Mouse (Mus musculus): Measurements from ENCODE around the gene Arid1b. TPM values are rescaled to one million over a fixed set of nuclear protein-coding genes. Genes with fewer than 3 reads are reported as not detected.

Arid1b gene
- polyA plus RNA-seq, 1 experiment from 2014 or later, result 16.1 TPM

DNA sequence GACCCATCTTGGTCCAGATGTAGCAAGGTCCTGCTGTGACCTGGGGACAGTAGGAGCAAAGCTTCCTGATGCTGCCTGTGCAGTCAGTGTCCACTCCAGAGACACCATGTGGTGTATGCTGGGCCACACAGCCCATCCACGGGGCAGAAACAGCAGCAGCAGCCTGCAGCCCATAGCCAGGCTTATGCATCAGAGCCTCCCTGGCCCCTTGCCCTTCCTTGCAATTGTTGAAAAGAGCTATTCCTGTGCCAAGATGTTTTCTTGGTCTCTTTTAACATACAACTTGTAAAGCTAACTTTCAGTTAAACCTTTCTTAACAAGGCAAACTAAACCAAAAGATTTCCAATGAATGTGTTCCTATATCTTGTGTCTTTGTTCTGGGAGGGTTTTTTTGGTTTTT, 329.6 kb downstream of the Arid1b start:
- Histone ChIP-seq H3K9me3 (no peaks in the 10 kb centered on the region), H3K4me3 (no peak overlapping the region), H3K4me2 (no peak overlapping the region), H3K27ac (peak overlapping the region; percentile 78), H3K27me3 (peaks cover 9% of the 10 kb centered on the region; the same call in 1 of the 2 replicates), H3K4me1 (replicated peaks) (peaks cover 39% of the 10 kb centered on the region), H3K9ac (no peak overlapping the region), H3K36me3 (peaks cover 66% of the 10 kb centered on the region)
- 4% methylated on average over 1 of the region's 1 CpGs for WGBS
- ATAC-seq (ENCODE audit: low FRiP score), result no peak

DNA sequence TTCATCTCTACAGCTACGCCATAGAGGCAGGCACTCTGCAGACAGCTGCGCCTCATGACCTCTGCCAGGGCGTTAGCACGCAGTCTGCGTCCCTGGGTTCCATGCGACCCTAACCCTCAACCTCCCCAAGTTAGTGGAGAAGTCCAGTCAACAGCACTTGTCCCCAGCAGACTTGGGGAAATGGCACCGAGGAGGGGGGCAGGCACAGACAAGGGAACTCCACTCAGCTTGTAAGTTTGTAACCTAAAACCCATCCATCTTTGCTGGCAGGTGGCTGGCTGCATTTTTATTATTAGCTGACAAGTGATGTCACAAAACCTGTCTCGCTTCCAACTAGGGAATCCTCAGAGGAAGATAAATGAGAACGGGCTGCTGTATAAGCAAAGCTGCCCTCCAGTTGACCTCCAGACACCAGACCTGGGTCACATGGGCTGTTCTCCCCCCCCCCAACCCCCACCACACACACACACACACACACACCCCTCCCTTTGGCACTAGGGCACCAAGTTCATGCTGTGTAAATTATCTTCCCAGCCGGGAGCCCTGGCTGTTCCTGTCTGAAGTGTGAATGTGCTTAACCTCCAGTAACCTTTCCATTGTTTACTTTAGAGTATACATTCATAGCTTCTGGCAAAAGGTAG, 330.2 kb downstream of the Arid1b start:
- peaks cover 66% of the 10 kb centered on the region for H3K36me3 ChIP-seq
- 7% methylated on average over 10 of the region's 10 CpGs for WGBS
- no peak overlapping the region for H3K9ac ChIP-seq
- no peak overlapping the region for H3K4me3 ChIP-seq
- no peak overlapping the region for H3K4me2 ChIP-seq
- peak overlapping the region; percentile 78 for H3K27ac ChIP-seq
- ATAC-seq (ENCODE audit: low FRiP score), result peak; percentile 65
- H3K9me3 ChIP-seq, result no peaks in the 10 kb centered on the region
- H3K27me3 ChIP-seq, result peaks cover 9% of the 10 kb centered on the region; the same call in 1 of the 2 replicates
- peaks cover 39% of the 10 kb centered on the region for H3K4me1 ChIP-seq (replicated peaks)

DNA sequence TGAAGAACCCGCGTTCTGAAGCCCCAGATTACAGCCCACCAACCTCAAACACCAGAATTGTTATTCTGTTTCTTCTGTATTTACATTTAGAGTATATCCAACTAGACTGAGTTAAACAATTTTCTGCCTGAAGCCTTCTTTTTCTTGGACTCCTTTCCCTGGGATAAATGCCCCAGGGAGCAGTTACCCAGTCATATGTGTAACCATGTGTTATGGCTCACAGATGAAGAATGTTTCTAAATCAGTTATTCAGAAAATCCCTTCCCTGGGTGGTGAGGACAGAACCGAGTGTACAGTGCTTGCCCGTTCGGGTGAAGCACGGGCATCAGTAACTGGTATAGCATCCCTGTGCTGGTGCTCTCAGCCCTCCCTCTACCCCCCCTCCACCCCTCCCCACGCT, 332.6 kb downstream of the Arid1b start:
- 87% methylated on average over 7 of the region's 7 CpGs for WGBS
- no peak for ATAC-seq (ENCODE audit: low FRiP score)
- peaks cover 9% of the 10 kb centered on the region; the same call in 1 of the 2 replicates for H3K27me3 ChIP-seq
- H3K4me2 ChIP-seq, result no peak overlapping the region
- H3K9me3 ChIP-seq, result no peaks in the 10 kb centered on the region
- no peak overlapping the region for H3K4me3 ChIP-seq
- H3K4me1 ChIP-seq (replicated peaks), result peaks cover 44% of the 10 kb centered on the region
- peaks cover 70% of the 10 kb centered on the region for H3K36me3 ChIP-seq
- H3K9ac ChIP-seq, result no peak overlapping the region
- no peak overlapping the region for H3K27ac ChIP-seq

DNA sequence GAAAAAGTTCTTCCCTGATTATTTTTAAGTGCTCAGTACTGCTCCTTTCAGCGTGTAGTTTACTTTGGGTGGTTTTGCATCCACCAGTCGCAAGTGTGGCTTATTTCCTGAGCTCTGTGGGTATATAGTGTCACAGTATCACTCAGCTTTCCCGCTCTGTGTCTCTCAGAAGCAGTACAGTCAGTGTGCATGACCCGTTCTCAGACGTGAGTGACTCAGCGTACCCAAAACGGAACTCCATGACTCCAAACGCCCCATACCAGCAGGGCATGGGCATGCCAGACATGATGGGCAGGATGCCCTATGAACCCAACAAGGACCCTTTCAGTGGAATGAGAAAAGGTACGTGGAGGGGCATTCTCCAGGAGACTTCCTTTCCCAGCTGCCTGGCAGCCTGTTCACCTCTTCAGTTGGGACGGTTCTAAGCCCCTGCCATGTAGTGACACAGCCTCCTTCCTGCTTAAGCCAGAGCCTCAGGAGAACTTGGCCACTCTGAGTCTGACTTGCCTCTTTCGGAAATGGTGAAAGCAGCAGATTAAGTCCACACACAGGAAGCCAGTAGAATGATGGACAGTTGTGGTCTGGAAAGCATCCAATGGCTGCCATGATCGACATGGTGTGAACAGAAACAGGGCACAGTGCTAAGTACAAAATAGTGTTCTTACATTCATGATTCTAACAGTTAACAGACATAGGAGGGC, 333.5 kb downstream of the Arid1b start:
- Histone ChIP-seq H3K27ac (no peak overlapping the region), H3K4me1 (replicated peaks) (peaks cover 37% of the 10 kb centered on the region), H3K4me2 (no peak overlapping the region), H3K36me3 (peaks cover 70% of the 10 kb centered on the region), H3K9ac (no peak overlapping the region), H3K4me3 (no peak overlapping the region), H3K9me3 (no peaks in the 10 kb centered on the region), H3K27me3 (peaks cover 9% of the 10 kb centered on the region; the same call in 1 of the 2 replicates)
- WGBS, result 94% methylated on average over 12 of the region's 12 CpGs
- no peak for ATAC-seq (ENCODE audit: low FRiP score)

DNA sequence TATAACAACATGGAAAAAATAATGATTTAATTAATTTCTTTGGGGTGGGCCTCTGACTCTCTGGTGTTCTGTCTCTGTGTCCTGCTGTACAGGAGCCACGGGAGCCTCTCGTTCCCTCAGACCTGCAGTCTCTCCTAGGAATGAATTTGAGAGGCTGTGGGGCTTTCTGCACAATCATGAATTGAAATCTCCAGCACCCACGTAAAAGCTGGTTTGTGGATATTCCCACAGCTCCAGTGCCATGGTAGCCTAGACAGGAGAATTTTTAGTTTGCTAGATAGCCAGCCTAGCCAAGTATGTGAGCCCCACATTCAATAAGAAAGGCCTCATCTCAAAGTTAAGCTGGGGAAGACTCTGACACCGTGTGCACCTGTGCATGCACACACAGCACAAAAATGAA, 335.3 kb downstream of the Arid1b start:
- no peak for ATAC-seq (ENCODE audit: low FRiP score)
- Histone ChIP-seq H3K9me3 (no peaks in the 10 kb centered on the region), H3K4me3 (no peak overlapping the region), H3K27me3 (peaks cover 9% of the 10 kb centered on the region; the same call in 1 of the 2 replicates), H3K4me1 (replicated peaks) (peaks cover 19% of the 10 kb centered on the region), H3K27ac (no peak overlapping the region), H3K4me2 (no peak overlapping the region), H3K36me3 (peaks cover 77% of the 10 kb centered on the region), H3K9ac (no peak overlapping the region)
- WGBS, result 78% methylated on average over 4 of the region's 4 CpGs

DNA sequence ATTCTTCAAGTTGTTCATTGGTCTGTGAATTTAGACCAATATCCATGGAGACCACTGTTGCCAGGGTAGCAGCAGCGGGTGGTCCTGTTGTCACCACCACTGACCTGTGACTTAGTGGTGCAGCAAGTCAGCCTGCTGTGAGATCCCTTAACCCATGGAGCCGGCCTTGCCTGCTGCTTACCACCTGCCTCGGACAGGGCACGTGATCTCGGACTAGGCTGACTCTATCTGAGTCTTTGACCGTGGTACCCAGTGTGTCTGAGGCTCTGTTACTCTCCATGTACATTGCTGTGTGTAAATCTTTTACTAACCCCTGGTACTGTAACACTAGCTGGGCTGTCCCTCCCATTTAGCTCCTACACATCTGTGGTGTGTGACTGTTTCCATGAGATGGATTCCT, 335.9 kb downstream of the Arid1b start:
- peaks cover 14% of the 10 kb centered on the region for H3K4me1 ChIP-seq (replicated peaks)
- no peaks in the 10 kb centered on the region for H3K9me3 ChIP-seq
- no peak for ATAC-seq (ENCODE audit: low FRiP score)
- 56% methylated on average over 6 of the region's 6 CpGs for WGBS
- H3K27me3 ChIP-seq, result peaks cover 9% of the 10 kb centered on the region; the same call in 1 of the 2 replicates
- H3K36me3 ChIP-seq, result peaks cover 83% of the 10 kb centered on the region
- H3K4me3 ChIP-seq, result no peak overlapping the region
- H3K9ac ChIP-seq, result no peak overlapping the region
- no peak overlapping the region for H3K27ac ChIP-seq
- no peak overlapping the region for H3K4me2 ChIP-seq

DNA sequence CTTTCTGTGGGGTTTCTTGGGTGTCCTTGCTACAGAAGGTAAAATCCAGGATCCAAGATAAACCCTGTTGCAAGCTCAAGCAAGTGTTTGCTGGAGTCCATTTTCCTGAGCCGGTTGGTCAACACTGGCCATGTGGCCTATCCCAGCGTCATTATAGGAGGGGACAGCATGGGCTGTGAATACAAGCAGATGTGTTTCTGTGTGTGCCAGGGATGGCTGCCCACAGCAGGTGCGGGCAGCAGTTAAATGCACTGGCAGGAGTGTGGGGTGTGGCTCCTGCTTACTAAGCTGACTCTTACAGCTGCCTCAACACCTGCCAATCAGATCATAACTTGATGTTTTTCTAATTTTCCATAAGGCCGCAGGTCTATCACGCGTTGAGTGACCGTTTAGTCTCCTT, 336.5 kb downstream of the Arid1b start:
- Histone ChIP-seq H3K36me3 (peaks cover 89% of the 10 kb centered on the region), H3K4me2 (no peak overlapping the region), H3K27me3 (peaks cover 9% of the 10 kb centered on the region; the same call in 1 of the 2 replicates), H3K9ac (no peak overlapping the region), H3K27ac (no peak overlapping the region), H3K9me3 (no peaks in the 10 kb centered on the region), H3K4me1 (replicated peaks) (peaks cover 8% of the 10 kb centered on the region), H3K4me3 (no peak overlapping the region)
- no peak for ATAC-seq (ENCODE audit: low FRiP score)
- 93% methylated on average over 7 of the region's 7 CpGs for WGBS

DNA sequence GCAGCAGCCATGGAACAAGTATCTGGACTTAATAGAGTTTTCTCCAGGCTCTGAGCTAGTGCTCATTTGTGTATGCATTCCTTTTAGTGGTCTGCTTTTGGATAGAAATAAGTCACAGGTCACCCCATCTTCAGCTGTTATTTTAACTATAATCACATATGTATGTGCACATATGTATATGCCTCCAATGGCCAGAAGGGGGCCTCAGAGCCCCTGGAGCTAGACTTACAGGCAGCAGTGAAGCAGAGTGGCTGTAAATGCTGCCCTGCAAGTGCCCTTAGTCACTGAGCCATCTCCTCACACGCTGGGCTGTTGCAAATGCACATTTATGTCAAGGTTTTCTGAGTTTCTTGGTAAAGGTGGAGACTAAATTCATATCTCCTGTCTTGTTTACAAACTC, 337.3 kb downstream of the Arid1b start:
- Histone ChIP-seq H3K27me3 (peaks cover 9% of the 10 kb centered on the region; the same call in 1 of the 2 replicates), H3K9ac (no peak overlapping the region), H3K27ac (no peak overlapping the region), H3K4me1 (replicated peaks) (peaks cover 7% of the 10 kb centered on the region; the same call in 1 of the 2 replicates), H3K4me3 (no peak overlapping the region), H3K4me2 (no peak overlapping the region), H3K9me3 (no peaks in the 10 kb centered on the region), H3K36me3 (peaks cover 96% of the 10 kb centered on the region)
- 86% methylated on average over 1 of the region's 1 CpGs for WGBS
- ATAC-seq (ENCODE audit: low FRiP score), result no peak

DNA sequence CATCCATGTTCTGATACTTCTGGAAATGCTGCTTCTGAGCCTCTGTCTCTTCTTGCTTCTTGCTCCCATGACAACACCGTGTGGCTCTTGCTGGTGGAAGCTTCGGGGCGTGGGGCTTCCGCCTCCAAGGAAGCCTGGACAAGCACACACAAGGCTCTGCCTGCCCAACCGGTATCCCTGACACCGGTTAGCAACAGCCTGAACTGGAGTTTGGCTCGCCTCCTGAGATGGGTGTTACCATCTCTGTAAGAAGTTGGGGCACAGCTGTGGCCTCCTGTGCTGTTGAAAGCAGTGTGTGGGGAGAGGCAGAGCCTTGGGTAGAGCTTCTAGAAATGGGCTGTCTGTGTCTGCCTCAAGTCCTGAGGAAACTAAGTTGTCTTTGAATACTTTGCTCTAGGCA, 340.4 kb downstream of the Arid1b start:
- 0 out of 2 replicates have a peak, but pooled peaks cover 3% of the 10 kb centered on the region for H3K9me3 ChIP-seq
- WGBS, result 92% methylated on average over 7 of the region's 7 CpGs
- no peak overlapping the region for H3K27ac ChIP-seq
- ATAC-seq (ENCODE audit: low FRiP score), result no peak
- H3K9ac ChIP-seq, result no peak overlapping the region
- no peak overlapping the region for H3K4me3 ChIP-seq
- H3K36me3 ChIP-seq, result peaks cover 95% of the 10 kb centered on the region
- no peaks in the 10 kb centered on the region for H3K27me3 ChIP-seq
- no peak overlapping the region for H3K4me2 ChIP-seq
- peaks cover 6% of the 10 kb centered on the region; the same call in 1 of the 2 replicates for H3K4me1 ChIP-seq (replicated peaks)

DNA sequence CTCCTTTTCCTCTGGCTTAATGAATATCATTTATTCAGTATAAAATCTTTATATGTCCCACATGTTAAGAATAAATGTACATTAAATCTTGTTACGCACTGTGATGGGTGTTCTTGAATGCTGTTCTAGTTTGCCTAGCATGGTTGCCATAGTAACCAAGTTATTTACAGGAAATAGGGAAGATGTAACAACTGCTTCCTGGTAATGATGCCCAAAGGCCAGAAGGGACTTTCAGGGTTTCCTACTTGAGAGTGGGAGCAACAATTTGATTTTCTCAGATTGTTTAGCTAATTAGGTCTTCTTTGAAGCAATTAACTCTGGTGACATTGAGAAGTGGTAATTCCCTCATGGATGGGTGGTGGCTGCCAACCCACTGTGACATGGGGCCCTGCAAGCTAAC, 350.3 kb downstream of the Arid1b start:
- no peak overlapping the region for H3K9ac ChIP-seq
- ATAC-seq (ENCODE audit: low FRiP score), result no peak
- no peaks in the 10 kb centered on the region; the same call in 1 of the 2 replicates for H3K4me1 ChIP-seq (replicated peaks)
- WGBS, result 84% methylated on average over 1 of the region's 1 CpGs
- H3K9me3 ChIP-seq, result no peaks in the 10 kb centered on the region
- no peak overlapping the region for H3K27ac ChIP-seq
- no peak overlapping the region for H3K4me3 ChIP-seq
- H3K4me2 ChIP-seq, result no peak overlapping the region
- no peaks in the 10 kb centered on the region for H3K27me3 ChIP-seq
- peaks cover 46% of the 10 kb centered on the region for H3K36me3 ChIP-seq

DNA sequence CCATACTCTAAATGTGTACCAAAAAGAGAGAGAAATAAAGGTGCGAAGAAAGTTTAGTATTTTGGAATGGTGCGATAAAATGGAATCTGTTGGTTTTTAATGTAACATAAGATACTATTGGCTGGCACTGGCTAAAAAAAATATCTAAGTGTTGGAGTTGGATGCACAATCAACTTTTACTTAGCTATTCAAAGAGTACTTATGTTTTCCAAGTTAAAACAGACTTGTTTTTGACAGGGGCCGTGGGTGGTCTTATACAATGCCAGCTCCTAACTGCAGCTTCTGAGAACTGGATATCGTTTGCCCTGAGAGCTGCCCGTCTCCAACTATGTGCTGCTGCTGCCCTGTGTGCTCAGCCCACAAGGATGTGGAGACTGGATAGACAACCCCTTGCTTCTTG, 351.7 kb downstream of the Arid1b start:
- H3K9me3 ChIP-seq, result no peaks in the 10 kb centered on the region
- no peak overlapping the region for H3K27ac ChIP-seq
- H3K27me3 ChIP-seq, result no peaks in the 10 kb centered on the region
- H3K4me3 ChIP-seq, result no peak overlapping the region
- 88% methylated on average over 5 of the region's 5 CpGs for WGBS
- H3K9ac ChIP-seq, result no peak overlapping the region
- H3K4me1 ChIP-seq (replicated peaks), result no peaks in the 10 kb centered on the region
- no peak for ATAC-seq (ENCODE audit: low FRiP score)
- peaks cover 34% of the 10 kb centered on the region for H3K36me3 ChIP-seq
- H3K4me2 ChIP-seq, result no peak overlapping the region

DNA sequence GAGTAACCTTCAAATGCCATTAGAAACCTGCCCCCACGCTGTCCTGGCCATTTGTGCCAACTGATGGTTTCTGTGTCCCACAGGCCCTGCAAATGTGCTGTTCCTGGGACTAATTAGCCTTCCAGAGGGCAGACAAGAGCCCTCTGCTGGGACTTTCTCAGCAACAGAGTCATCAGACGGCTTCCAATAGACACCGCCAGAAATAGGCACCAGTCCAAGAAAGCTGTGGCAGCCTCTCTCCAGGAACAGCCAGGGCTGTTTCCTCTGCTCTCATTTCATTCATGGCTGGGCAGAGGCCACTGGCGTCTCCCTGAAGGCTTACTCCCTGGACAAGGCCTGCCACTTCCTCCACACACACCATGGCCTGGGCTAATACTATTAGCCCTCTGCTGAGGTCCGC, 358.8 kb downstream of the Arid1b start:
- whole genome bisulfite sequencing, result 61% methylated on average over 5 of the region's 5 CpGs
- 0 out of 2 replicates have a peak overlapping the region, but pooled peaks have one; percentile 30 for H3K27ac ChIP-seq
- peak; percentile 60 for ATAC-seq (ENCODE audit: low FRiP score)

More for the DNA sequence above, 358.8 kb downstream of the Arid1b start:
- Histone ChIP-seq H3K9me3 (no peaks in the 10 kb centered on the region), H3K4me1 (replicated peaks) (peaks cover 6% of the 10 kb centered on the region; the same call in 1 of the 2 replicates), H3K36me3 (no peaks in the 10 kb centered on the region), H3K9ac (no peak overlapping the region), H3K4me3 (no peak overlapping the region), H3K4me2 (no peak overlapping the region), H3K27me3 (no peaks in the 10 kb centered on the region)
